Mouse (Mus musculus) gastrocnemius, postnatal 10 days (tissue): Measurements from ENCODE around the gene Cyp4a12b. TPM values are rescaled to one million over a fixed set of nuclear protein-coding genes. Genes with fewer than 3 reads are reported as not detected.
"Not testable (repeated sequence)": the region's sequence is repeated elsewhere in the genome, so short reads cannot be mapped to it uniquely, and the experiment has no call there.

Experiments used
- DNase-seq: peaks from one replicate; pipeline ENCODE4 v3.0.0; 2021; ENCODE audit warnings: mixed read lengths
- long read RNA-seq, 2 experiments: library from polyadenylated mRNA; stranded (forward); transcript quantifications; one replicate each; pipeline ENCODE4 v2.0.0; 2021
- total RNA-seq, 2 experiments: library from RNA; stranded (reverse); gene quantifications; 2 replicates each; pipeline ENCODE4 v1.2.3; 2021

Cyp4a12b gene
- total RNA-seq, result not detected
- long read RNA-seq, experiment 1, result 0 reads
- long read RNA-seq, experiment 2, result 0 reads

- not testable (repeated sequence) for DNase-seq
Measured at GRCm38 (mm10) chr4:115411324-115411723, at the start of gene Cyp4a12b. Gene Cyp4a12b (plus strand): TSS chr4:115411624.

GRCm38 (mm10) chr4:115365624-115366023 is 45.8 kb upstream of the Cyp4a12b start:
- not testable (repeated sequence) for DNase-seq

- DNase-seq, result not testable (repeated sequence)
Measured at GRCm38 (mm10) chr4:115368067-115368466, 43.4 kb upstream of the Cyp4a12b start.

DNA sequence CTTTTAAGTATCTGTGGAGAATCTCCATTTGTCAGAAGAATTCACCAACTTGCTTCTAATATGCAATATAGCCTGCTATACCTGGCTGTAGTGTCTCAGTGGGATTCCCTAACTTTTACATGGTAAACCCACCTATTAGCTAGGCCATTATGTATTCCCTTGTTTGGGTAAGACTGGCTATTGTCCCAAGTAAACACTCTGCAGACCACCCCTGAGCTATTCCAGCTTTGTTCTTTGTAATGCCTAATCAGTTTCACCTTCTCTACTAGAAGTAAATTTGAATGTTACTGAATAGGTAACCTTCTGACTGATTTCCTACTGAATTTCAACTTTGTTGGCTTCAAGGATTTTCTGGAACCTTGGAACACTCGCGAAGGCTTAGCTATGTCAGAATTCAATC is 15.2 kb upstream of the Cyp4a12b start:
- not testable (repeated sequence) for DNase-seq

GRCm38 (mm10) chr4:115396950-115397349 is 14.5 kb upstream of the Cyp4a12b start:
- not testable (repeated sequence) for DNase-seq

GRCm38 (mm10) chr4:115450577-115451137 is 39.2 kb downstream of the Cyp4a12b start:
- DNase-seq, result no peak

GRCm38 (mm10) chr4:115452304-115452703 is 40.9 kb downstream of the Cyp4a12b start, which contains the start of gene Cyp4a30b:
Gene Cyp4a30b (plus strand): TSS chr4:115452604.
- DNase-seq, result no peak

- DNase-seq, result not testable (repeated sequence)
Measured at GRCm38 (mm10) chr4:115473585-115473984, 62.2 kb downstream of the Cyp4a12b start.

GRCm38 (mm10) chr4:115476051-115476450 is 64.6 kb downstream of the Cyp4a12b start:
- DNase-seq, result not testable (repeated sequence)

DNA sequence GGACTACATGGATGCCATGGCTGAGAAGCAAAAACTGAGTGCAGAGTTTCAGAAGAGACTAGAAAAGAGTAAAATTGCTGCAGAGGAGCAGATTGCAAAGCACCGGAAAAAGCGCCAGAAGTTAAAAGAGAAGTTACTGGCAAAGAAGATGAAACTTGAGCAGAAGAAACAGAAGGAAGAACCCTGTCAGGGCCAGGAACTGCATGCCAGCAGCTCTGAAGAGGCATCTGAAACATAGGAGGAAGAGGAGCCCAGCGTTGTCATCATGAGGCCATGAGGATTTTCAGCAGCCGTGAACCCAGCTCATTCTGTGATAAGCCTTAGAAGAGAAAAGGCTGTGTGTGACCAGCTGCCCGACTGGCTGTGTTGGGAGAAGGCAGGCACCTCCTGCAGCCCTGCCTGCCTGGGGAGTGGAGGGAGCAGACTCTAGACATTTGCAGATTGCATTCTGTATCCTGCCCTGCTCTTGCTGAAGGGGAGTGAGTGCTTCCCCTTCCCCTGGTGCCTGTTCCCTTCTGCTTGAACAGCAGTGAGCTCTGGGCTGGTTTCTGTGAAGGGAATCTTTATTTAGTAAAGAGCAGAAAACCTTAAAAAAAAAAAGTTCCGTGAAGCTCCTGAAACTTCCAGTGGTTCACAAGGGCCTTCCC is 69.7 kb downstream of the Cyp4a12b start:
- DNase-seq, result no peak

Other genes with a start within 250 kb of the Cyp4a12b start
- not detected for gene Cyp4a29, start 169.5 kb upstream of the Cyp4a12b start, total RNA-seq
- not detected for gene Cyp4a12a, start 112.6 kb upstream of the Cyp4a12b start, total RNA-seq
- not detected for gene Cyp4a30b, start 41.0 kb downstream of the Cyp4a12b start, total RNA-seq
- gene Cyp4a14, start 84.5 kb downstream of the Cyp4a12b start, total RNA-seq, result not detected
- not detected for gene Cyp4a10, start 106.6 kb downstream of the Cyp4a12b start, total RNA-seq
- gene Cyp4a31, start 152.0 kb downstream of the Cyp4a12b start, total RNA-seq, result not detected
- not detected for gene Cyp4a32, start 189.3 kb downstream of the Cyp4a12b start, total RNA-seq
- gene Cyp4b1, start 236.1 kb downstream of the Cyp4a12b start, total RNA-seq, result 1 to 10 TPM; 2.0 to 2.6 TPM